Mouse (Mus musculus) olfactory bulb, adult 2 months (tissue): ENCODE results near the gene Pkd1l1.

Experiments
- CTCF ChIP-seq: fragments of 200-500 bp; IDR thresholded peaks from 2 replicates; pipeline ENCODE4 v1.5.1; 2012; ENCODE audit warnings: low read depth, mild to moderate bottlenecking, low read length, moderate library complexity; ENCODE audit not compliant: insufficient read depth
- POLR2A ChIP-seq: fragments of 200-500 bp; IDR thresholded peaks from 2 replicates; pipeline ENCODE4 v1.6.1; 2012; ENCODE audit warnings: mild to moderate bottlenecking, low read depth, low read length, moderate library complexity; ENCODE audit not compliant: insufficient read depth

GRCm38 (mm10) chr11:8944114-8944513 is 29.0 kb downstream of the Pkd1l1 start:
- TF ChIP-seq CTCF (no peak), POLR2A (no peak)
